Mouse (Mus musculus) testis, postnatal 10 days (tissue): ENCODE results near the gene Ccdc173.

Source experiments
- DNase-seq: peaks from one replicate; pipeline ENCODE4 v3.0.0; 2021; ENCODE audit warnings: low spot score

Ccdc173 gene

GRCm38 (mm10) chr2:69788974-69789373, 401 bp downstream of the Ccdc173 start:
- no peak for DNase-seq

- peak; percentile 52 for DNase-seq
Measured at GRCm38 (mm10) chr2:69778836-69779177, 10.6 kb downstream of the Ccdc173 start.

- no peak for DNase-seq
Measured at GRCm38 (mm10) chr2:69777985-69778835, 11.2 kb downstream of the Ccdc173 start.

GRCm38 (mm10) chr2:69773331-69773730, 16.0 kb downstream of the Ccdc173 start:
- no peak for DNase-seq

- no peak for DNase-seq
Measured at GRCm38 (mm10) chr2:69764716-69765115, 24.7 kb downstream of the Ccdc173 start.

- DNase-seq, result no peak
Measured at GRCm38 (mm10) chr2:69763340-69763739, 26.0 kb downstream of the Ccdc173 start.

GRCm38 (mm10) chr2:69760980-69761379, 28.4 kb downstream of the Ccdc173 start:
- no peak for DNase-seq

- DNase-seq, result no peak
Measured at GRCm38 (mm10) chr2:69745091-69745490, 44.3 kb downstream of the Ccdc173 start.

GRCm38 (mm10) chr2:69723519-69723825, 65.9 kb downstream of the Ccdc173 start:
- DNase-seq, result no peak

GRCm38 (mm10) chr2:69722650-69723518, 66.5 kb downstream of the Ccdc173 start:
- peak; percentile 95 for DNase-seq

- DNase-seq, result no peak
Measured at GRCm38 (mm10) chr2:69722273-69722649, 67.1 kb downstream of the Ccdc173 start, which contains the start of gene Ppig. Ppig (plus strand) TSS chr2:69722545.

GRCm38 (mm10) chr2:69719121-69719520, 70.3 kb downstream of the Ccdc173 start:
- DNase-seq, result no peak

- no peak for DNase-seq
Measured at GRCm38 (mm10) chr2:69716483-69716882, 72.9 kb downstream of the Ccdc173 start.

- DNase-seq, result no peak
Measured at GRCm38 (mm10) chr2:69714126-69714525, 75.2 kb downstream of the Ccdc173 start.

GRCm38 (mm10) chr2:69713626-69714014, 75.8 kb downstream of the Ccdc173 start:
- no peak for DNase-seq

GRCm38 (mm10) chr2:69712981-69713625, 76.3 kb downstream of the Ccdc173 start, which contains the start of gene Fastkd1:
Fastkd1 (minus strand) TSS chr2:69713516.
- peak; percentile 85 for DNase-seq

GRCm38 (mm10) chr2:69712171-69712570, 77.2 kb downstream of the Ccdc173 start:
- no peak for DNase-seq
